Mouse (Mus musculus) brain, embryonic 14.5 days (tissue): Measurements from ENCODE around the gene Gm9. TPM values are rescaled to one million over a fixed set of nuclear protein-coding genes. Genes with fewer than 3 reads are reported as not detected.
A peak's percentile ranks its signal among the peaks of the same experiment; 100 is the strongest.
"Not testable (repeated sequence)": the region's sequence is repeated elsewhere in the genome, so short reads cannot be mapped to it uniquely, and the experiment has no call there.

Experiments
- DNase-seq: peaks from one replicate; pipeline ENCODE4 v3.0.0-alpha.2; 2011; ENCODE audit warnings: low read depth
- CTCF ChIP-seq: fragments of 200-500 bp; IDR thresholded peaks from 2 replicates; pipeline ENCODE4 v1.5.1; 2012; ENCODE audit warnings: inconsistent platforms, mild to moderate bottlenecking, moderate library complexity, borderline replicate concordance; ENCODE audit not compliant: insufficient read depth, insufficient read length; ENCODE audit errors: extremely low read depth
- POLR2A ChIP-seq: fragments of 200-500 bp; IDR thresholded peaks from 2 replicates; pipeline ENCODE4 v1.6.1; 2012; ENCODE audit warnings: mild to moderate bottlenecking, inconsistent platforms, borderline replicate concordance; ENCODE audit not compliant: poor library complexity, insufficient read depth, insufficient read length, severe bottlenecking; ENCODE audit errors: extremely low read depth
- polyA plus RNA-seq: library from polyadenylated mRNA; depleted of rRNA; stranded (reverse); fragments of >200 nt; gene quantifications from 2 replicates; pipeline ENCODE4 v1.2.3, GENCODE M21; 2012; rRNA removed

The Gm9 gene
- not detected in 2 replicates for polyA plus RNA-seq

DNA sequence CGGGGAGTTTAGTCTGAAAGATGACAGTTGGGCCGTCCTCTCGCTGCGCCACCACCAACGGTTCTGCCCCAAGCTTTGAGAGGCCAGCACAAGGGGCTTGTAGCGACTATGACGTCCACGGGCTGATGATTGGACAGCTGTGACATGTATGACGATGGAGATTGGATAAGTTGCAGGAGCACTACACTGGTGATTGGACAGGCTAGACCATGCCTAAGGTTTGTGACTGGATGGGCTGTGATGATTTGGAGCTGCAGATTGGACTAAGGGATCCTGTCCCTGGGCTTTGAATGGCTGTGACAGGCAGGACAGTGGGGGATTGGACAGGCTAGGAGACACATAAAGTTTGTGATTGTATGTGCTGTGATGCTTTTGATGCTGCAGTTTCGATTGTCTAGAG is at the start of gene Gm9:
Gm9 (minus strand) TSS at position 101 of the 400 bp plus-strand sequence.
- no peak for DNase-seq

GRCm38 (mm10) chrX:37249619-37250018 is 38.8 kb upstream of the Gm9 start, which contains the start of gene Rhox3a:
Gene Rhox3a (plus strand): TSS chrX:37249919.
- not testable (repeated sequence) for DNase-seq

More for the DNA sequence above, at the start of gene Gm9:
- TF ChIP-seq CTCF: no peak
- no peak for TF ChIP-seq POLR2A

GRCm38 (mm10) chrX:37244676-37245075 is 33.8 kb upstream of the Gm9 start, which contains the start of gene Rhox2a:
Gene Rhox2a (plus strand): TSS chrX:37244976.
- not testable (repeated sequence) for DNase-seq

DNA sequence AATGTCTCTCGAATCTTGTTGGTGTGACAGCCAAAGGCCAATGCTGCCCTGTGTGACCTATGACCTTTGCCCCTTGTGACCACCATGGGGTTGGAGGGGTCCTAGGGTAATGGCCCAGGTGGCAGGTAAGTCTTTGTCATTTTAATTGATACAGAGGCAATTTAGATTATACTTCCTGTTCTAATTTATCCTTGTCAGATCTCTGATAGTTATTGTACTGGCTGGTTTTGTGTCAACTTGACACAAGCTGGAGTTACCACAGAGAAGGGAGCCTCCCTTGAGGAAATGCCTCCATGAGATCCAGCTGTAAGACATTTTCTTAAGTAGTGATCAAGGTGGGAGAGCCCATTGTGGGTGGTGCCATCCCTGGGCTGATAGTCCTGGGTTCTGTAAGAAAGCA is 11.3 kb upstream of the Gm9 start, which contains the start of gene Rhox1:
Rhox1 (minus strand) TSS at position 101 of the 400 bp plus-strand sequence.
- not testable (repeated sequence) for DNase-seq

- no peak for DNase-seq
- TF ChIP-seq POLR2A: no peak
- no peak for TF ChIP-seq CTCF
Observed at GRCm38 (mm10) chrX:37198676-37199075, 12.2 kb downstream of the Gm9 start.

DNA sequence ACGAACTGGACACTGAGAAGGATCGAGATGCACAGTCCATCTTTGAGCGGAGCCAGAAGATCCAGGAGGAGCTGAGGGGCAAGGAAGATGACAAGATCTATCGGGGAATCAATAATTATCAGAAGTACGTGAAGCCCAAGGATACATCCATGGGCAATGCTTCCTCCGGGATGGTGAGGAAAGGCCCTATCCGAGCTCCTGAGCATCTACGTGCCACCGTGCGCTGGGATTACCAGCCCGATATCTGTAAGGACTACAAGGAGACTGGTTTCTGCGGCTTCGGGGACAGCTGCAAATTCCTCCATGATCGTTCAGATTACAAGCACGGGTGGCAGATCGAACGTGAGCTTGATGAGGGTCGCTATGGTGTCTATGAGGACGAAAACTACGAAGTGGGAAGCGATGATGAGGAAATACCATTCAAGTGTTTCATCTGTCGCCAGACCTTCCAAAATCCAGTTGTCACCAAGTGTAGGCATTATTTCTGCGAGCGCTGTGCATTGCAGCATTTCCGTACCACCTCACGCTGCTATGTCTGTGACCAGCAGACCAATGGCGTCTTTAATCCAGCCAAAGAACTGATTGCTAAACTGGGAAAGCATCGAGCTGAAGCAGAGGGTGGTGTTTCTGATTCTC is 19.0 kb downstream of the Gm9 start:
- peak; percentile 48 for DNase-seq
- TF ChIP-seq POLR2A (no peak), CTCF (no peak)

DNA sequence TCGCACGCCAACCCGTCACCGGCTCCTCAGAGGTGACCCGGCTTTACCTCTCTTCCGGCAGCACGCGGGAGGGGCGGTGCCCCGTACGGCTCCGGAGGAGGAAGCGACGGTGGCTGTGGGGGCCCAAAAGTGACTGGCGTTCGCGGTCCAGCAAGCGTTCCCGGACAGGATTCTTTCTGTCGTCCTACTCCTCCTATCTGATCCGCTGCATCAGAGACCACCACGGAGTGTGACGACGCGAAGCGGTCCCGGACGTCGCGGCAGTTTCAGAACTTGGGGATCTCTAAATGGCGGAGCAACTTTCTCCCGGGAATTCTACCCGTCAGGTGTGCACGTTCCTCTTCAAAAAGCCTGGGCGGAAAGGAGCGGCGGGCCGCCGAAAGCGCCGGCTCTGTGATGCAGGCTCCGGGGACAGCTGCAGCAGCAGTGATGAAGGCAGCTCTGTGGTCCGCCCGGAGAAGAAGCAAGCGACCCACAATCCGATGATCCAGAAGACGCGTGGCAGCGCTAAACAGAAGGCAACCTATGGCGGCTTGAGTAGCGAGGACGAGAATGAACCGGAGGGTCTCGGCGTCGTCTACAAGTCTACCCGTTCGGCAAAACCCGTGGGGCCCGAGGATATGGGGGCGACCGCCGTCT is 19.6 kb downstream of the Gm9 start, which contains the start of the genes Ndufa1 and Rnf113a1:
Ndufa1 (minus strand) TSS at position 59 of the 639 bp plus-strand sequence.
Rnf113a1 (plus strand) TSS at position 141 of the 639 bp plus-strand sequence.
- peak; percentile 93 for DNase-seq
- TF ChIP-seq CTCF (no peak), POLR2A (0 out of 2 replicates have a peak, but pooled peaks have one; percentile 4)

DNA sequence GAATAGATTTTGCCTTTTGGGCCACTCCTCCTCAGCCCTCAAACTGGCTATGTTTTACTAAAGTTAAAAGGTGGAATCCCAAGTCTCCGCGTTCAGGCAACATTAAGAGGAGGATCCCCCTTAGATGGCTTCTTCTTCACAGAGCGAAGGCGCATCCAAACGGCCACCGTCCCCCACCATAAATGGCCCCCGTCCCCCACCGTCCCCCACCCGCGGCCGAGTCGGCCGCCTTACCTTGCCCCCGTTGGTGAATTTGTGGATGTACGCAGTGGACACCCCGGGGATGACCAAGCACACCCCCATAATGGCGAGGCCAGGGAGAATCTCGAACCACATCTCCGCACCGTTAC is 20.1 kb downstream of the Gm9 start:
- TF ChIP-seq POLR2A (no peak), CTCF (no peak)
- no peak for DNase-seq

DNA sequence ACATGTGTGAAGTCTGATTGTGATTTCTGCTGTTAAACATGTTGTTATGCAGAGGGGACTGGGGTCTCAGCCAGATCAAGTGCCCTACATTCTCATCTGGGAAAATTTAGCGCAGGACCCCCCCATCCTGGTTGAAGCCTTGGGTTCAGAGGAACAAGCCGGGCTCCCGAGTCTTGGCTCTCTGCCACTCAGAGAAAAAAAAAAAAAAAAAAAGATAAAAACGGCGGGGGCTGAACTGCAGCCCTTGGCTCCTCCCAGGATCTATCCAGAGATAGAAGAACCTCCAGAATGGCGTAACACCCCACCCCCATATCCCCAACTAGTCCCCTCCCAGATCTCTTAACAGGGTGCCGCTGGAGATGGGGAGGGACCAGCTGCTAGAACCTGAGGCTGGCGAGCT is 26.4 kb downstream of the Gm9 start:
- not testable (repeated sequence) for DNase-seq

DNA sequence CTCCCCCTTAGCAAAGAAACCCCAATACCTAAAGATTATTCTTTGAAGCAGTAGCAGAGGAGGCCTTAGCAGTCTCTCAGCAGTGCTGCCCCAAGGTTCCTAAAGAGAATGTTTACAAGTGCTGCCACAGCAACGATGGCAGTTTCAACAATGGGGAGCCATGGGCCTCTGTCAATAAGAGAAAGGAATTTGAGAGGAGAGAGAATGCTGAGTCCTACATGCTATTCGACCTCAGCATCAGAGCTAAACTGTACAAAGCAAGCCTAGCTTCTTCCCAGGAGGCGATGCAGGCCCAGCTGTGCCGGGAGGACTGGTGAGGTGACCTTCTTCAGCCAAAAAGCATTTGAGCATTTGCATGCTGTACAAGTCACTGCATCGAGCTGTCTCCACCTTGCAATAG is 42.1 kb downstream of the Gm9 start, which contains the start of gene Akap14:
Akap14 (minus strand) TSS at position 101 of the 400 bp plus-strand sequence.
- TF ChIP-seq POLR2A (no peak), CTCF (no peak)
- DNase-seq: peak; percentile 3

- DNase-seq: peak; percentile 60
- TF ChIP-seq CTCF: peak; percentile 63; the same call in 1 of the 2 replicates
- TF ChIP-seq POLR2A: no peak
Observed at GRCm38 (mm10) chrX:37167085-37167484, 43.8 kb downstream of the Gm9 start.

DNA sequence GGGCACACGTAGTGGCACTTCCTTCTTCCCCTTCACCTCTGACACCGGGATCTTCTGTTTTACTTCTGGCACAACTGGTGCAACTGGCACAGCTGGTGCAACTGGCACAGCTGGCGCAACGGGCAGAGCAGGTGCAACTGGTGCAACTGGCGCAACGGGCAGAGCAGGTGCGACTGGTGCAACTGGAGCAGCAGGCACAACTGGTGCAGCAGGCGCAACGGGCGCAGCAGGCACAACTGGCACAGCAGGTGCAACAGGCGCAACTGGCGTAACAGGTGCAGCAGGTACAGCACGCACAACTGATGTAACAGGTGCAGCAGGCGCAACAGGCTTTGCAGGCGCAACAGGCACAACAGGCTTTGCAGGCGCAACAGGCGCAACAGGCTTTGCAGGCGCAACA is 47.7 kb downstream of the Gm9 start:
- DNase-seq: peak; percentile 0
- TF ChIP-seq CTCF: no peak
- TF ChIP-seq POLR2A: no peak

GRCm38 (mm10) chrX:37161169-37161568 is 49.7 kb downstream of the Gm9 start:
- DNase-seq: no peak
- no peak for TF ChIP-seq CTCF
- no peak for TF ChIP-seq POLR2A

Other genes with a start within 250 kb of the Gm9 start
- gene Sept6, start 219.2 kb downstream of the Gm9 start, polyA plus RNA-seq: 54.2 and 61.6 TPM in 2 replicates
- gene Sowahd, start 162.2 kb downstream of the Gm9 start, polyA plus RNA-seq: not detected in 2 replicates
- 425 and 492 TPM in 2 replicates for gene Rpl39, start 125.6 kb downstream of the Gm9 start, polyA plus RNA-seq
- gene Upf3b, start 100.7 kb downstream of the Gm9 start, polyA plus RNA-seq: 31.2 and 37.8 TPM in 2 replicates
- 6.8 and 14.4 TPM in 2 replicates for gene Nkap, start 84.2 kb downstream of the Gm9 start, polyA plus RNA-seq
- 0.14 and 0.46 TPM in 2 replicates for gene Akap14, start 42.2 kb downstream of the Gm9 start, polyA plus RNA-seq
- 363 and 455 TPM in 2 replicates for gene Ndufa1, start 19.9 kb downstream of the Gm9 start, polyA plus RNA-seq
- 8.3 and 10.6 TPM in 2 replicates for gene Rnf113a1, start 19.8 kb downstream of the Gm9 start, polyA plus RNA-seq
- gene Rhox1, start 11.2 kb upstream of the Gm9 start, polyA plus RNA-seq: not detected in 2 replicates
- gene Rhox2a, start 33.9 kb upstream of the Gm9 start, polyA plus RNA-seq: not detected in 2 replicates
- not detected in 2 replicates for gene Rhox3a, start 38.9 kb upstream of the Gm9 start, polyA plus RNA-seq
- not detected in 2 replicates for gene Rhox4a, start 54.3 kb upstream of the Gm9 start, polyA plus RNA-seq
- not detected in 2 replicates for gene Rhox3a2, start 169.0 kb upstream of the Gm9 start, polyA plus RNA-seq
- 0.10 and 0.30 TPM in 2 replicates for gene Rhox4a2, start 179.8 kb upstream of the Gm9 start, polyA plus RNA-seq
- gene Rhox2b, start 201.0 kb upstream of the Gm9 start, polyA plus RNA-seq: not detected in 2 replicates
- gene Rhox4b, start 221.5 kb upstream of the Gm9 start, polyA plus RNA-seq: 0.14 TPM in 1 of 2 replicates, not detected in the other
- gene Rhox2c, start 242.6 kb upstream of the Gm9 start, polyA plus RNA-seq: not detected in 2 replicates
- gene Rhox3c, start 247.5 kb upstream of the Gm9 start, polyA plus RNA-seq: not detected in 2 replicates